Mouse (Mus musculus): Measurements from ENCODE around the gene Mgat2. TPM values are rescaled to one million over a fixed set of nuclear protein-coding genes. Genes with fewer than 3 reads are reported as not detected.
"Not testable (repeated sequence)": the region's sequence is repeated elsewhere in the genome, so short reads cannot be mapped to it uniquely, and the experiment has no call there.

The Mgat2 gene
- polyA plus RNA-seq (2015; fragmentation: Nextera tagmentation; extraction: Ambion mirVana): 63.4 and 65.2 TPM in 2 replicates

DNA sequence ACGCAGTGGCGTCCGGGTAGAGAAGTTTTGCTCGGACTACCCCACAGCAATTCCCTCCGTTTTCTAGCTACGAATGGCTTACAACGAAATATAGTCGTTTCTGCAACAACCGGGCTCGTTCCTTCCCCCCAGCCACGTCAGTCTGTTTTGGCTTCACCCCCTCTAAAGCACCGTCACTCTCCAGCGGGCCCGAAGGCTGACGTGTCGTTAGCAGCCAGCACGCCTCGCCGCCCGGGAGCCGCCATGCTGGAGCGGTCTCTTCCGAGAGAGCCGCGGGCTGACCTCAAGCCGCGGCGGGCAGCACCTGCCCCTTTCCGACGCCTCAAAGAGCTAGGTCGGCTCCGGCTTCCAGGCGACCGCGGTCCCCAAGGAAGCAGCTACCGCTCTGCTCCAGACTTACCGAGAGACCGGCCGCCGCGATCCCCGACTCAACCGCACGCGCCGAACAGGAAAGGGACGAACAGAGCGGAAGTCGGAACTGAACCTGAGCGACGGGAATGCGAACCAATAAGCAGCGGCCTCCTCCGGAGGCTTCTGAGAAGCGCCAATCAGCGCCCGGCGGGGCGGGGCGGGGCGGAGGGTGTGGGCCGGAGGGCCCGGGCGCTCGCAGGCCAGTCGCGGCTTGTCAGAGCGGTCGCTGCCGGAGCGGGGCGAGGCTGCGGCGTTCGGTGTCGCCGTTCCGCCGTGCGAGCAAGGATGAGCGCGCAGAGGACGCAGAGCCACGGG lies at the start of gene Mgat2, which contains the start of gene Rpl36al:
TSS of gene Mgat2 (plus strand) at position 575 of the 726 bp plus-strand sequence.
TSS of gene Rpl36al (minus strand) at position 501 of the 726 bp plus-strand sequence.
- Histone ChIP-seq H3K4me3 (peak within 1 kb of the TSS; percentile 89), H3K4me1 (peaks cover 17% of the 10 kb centered on the region), H3K27me3 (no peaks in the 10 kb centered on the region), H3K36me3 (peaks cover 26% of the 10 kb centered on the region), H3K27ac (peak within 1 kb of the TSS; percentile 92), H3K4me2 (peak within 1 kb of the TSS; percentile 80), H3K9me3 (no peaks in the 10 kb centered on the region), H3K9ac (peak within 1 kb of the TSS; percentile 76)
- ATAC-seq (ENCODE audit: insufficient number of reproducible peaks, low FRiP score, low TSS enrichment, low read depth): peak; percentile 99
- WGBS: under 1% methylated on average over 83 of the region's 84 CpGs

DNA sequence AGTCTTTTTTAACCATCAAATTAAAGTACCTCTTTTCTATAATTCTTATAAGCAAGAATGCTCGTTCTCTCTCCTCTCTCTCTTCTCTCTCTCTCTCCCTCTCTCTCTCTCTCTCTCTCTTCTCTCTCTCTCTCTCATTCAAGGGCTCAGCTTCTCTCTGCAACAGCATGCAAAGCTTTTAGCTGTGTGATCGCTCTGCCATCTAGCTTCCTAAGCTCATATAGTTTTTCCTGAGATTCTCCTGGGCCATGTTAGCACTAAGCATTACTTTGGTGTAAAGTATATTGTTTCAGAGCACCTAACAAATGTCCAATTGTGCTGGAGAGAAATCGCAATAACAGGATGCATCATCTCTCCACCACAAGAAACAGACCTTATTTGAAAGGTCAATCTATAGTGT lies 44.8 kb upstream of the Mgat2 start:
- Histone ChIP-seq H3K9me3 (no peaks in the 10 kb centered on the region), H3K9ac (no peak overlapping the region), H3K27ac (no peak overlapping the region), H3K4me2 (no peak overlapping the region), H3K4me3 (no peak overlapping the region), H3K27me3 (no peaks in the 10 kb centered on the region), H3K36me3 (no peaks in the 10 kb centered on the region), H3K4me1 (no peaks in the 10 kb centered on the region)
- WGBS: 90% methylated on average over 3 of the region's 3 CpGs
- no peak for ATAC-seq (ENCODE audit: insufficient number of reproducible peaks, low FRiP score, low TSS enrichment, low read depth)

DNA sequence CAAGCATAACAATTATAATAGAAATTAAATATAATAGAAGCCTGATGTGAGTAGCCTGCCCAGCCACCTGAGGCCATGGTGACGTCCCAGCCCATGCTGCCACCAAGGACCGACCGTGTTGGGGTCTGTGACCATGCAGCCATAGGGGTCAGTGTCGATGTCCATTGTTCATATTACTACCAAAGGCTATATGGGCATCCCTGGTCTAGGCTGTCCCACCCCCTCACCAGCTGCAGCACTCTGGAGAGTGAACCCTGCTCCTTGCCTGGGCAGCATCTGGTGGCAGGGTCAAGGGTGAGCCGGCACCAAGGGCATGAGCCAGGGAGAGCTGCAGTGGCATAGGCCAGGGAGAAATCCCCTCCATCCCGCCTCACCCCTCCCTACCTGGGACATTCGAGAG lies 44.1 kb upstream of the Mgat2 start:
- H3K36me3 ChIP-seq: no peaks in the 10 kb centered on the region
- H3K4me1 ChIP-seq: no peaks in the 10 kb centered on the region
- no peaks in the 10 kb centered on the region for H3K9me3 ChIP-seq
- H3K4me2 ChIP-seq: no peak overlapping the region
- no peak for ATAC-seq (ENCODE audit: insufficient number of reproducible peaks, low FRiP score, low TSS enrichment, low read depth)
- WGBS: 81% methylated on average over 7 of the region's 7 CpGs
- H3K9ac ChIP-seq: no peak overlapping the region
- no peak overlapping the region for H3K27ac ChIP-seq
- H3K27me3 ChIP-seq: no peaks in the 10 kb centered on the region
- H3K4me3 ChIP-seq: no peak overlapping the region

DNA sequence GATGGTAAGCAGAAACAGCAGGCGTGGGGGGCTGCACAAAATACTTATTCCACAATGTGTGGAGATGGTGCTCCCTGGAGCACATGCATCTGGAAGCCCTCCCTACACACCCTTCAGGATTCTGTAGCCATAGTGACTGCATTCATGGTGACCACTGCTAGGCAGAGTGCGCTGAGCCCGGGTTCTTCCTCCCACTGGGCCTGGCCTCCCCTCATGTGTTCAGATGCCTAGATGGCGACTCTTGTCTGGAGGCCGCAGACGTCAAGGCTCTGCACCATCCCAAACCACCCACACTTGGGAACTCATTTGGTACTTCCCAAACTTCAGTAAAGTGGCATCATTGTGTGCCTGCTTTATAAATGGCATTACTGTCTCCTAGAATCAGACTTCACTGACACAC lies 40.5 kb upstream of the Mgat2 start:
- Histone ChIP-seq H3K9me3 (no peaks in the 10 kb centered on the region), H3K4me3 (no peak overlapping the region), H3K36me3 (no peaks in the 10 kb centered on the region), H3K4me1 (no peaks in the 10 kb centered on the region), H3K4me2 (no peak overlapping the region), H3K27me3 (no peaks in the 10 kb centered on the region), H3K9ac (no peak overlapping the region), H3K27ac (no peak overlapping the region)
- no peak for ATAC-seq (ENCODE audit: insufficient number of reproducible peaks, low FRiP score, low TSS enrichment, low read depth)
- WGBS: 75% methylated on average over 6 of the region's 6 CpGs

DNA sequence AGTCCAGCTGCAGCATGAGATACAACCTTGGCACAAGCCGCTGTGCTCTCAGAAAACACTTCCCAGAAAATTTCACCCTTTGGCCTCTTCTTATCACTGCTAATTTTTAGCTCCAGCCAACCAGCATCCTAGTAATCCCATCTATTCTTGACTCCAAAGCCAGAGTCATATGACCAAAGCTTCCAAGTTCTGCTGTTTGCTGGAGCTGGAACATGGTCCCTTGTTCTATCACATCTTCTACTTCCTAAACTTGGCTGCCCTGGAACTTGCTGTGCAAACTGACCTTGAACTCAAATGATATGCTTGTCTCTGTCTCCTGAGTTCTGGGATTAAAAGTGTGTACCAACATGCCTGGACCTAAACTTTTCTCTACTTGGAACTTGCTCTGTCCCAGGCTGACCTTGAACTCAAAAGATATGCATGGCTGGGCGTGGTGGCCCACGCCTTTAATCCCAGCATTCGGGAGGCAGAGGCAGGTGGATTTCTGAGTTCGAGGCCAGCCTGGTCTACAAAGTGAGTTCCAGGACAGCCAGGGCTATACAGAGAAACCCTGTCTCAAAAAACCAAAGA lies 36.7 kb upstream of the Mgat2 start:
- Histone ChIP-seq H3K4me3 (no peak overlapping the region), H3K27ac (no peak overlapping the region), H3K9me3 (no peaks in the 10 kb centered on the region), H3K36me3 (no peaks in the 10 kb centered on the region), H3K4me2 (no peak overlapping the region), H3K4me1 (no peaks in the 10 kb centered on the region), H3K9ac (no peak overlapping the region), H3K27me3 (no peaks in the 10 kb centered on the region)
- no peak for ATAC-seq (ENCODE audit: insufficient number of reproducible peaks, low FRiP score, low TSS enrichment, low read depth)
- WGBS: 93% methylated on average over 5 of the region's 5 CpGs

DNA sequence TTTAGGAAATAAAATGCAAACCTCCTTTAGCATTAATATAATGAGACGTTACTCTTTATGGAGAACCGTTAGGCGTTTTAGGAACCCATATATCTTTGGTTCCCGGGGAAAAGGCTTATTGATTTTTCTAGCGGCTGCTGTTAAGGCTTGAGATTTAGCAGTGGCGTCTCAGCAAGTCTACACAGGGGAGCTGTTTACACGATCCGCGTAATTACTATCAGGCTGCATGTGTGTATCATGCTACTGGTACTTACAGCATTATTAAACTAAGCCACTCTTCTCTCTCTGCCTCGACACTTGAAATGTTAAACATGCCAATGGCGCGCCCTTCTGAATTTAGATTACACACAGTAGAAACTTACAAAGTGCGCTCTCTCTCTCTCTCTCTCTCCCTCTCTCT lies 33.9 kb upstream of the Mgat2 start:
- no peaks in the 10 kb centered on the region for H3K27me3 ChIP-seq
- H3K27ac ChIP-seq: no peak overlapping the region
- no peak overlapping the region for H3K4me3 ChIP-seq
- no peak overlapping the region for H3K9ac ChIP-seq
- no peak overlapping the region for H3K4me2 ChIP-seq
- H3K4me1 ChIP-seq: no peaks in the 10 kb centered on the region
- H3K9me3 ChIP-seq: no peaks in the 10 kb centered on the region
- 59% methylated on average over 13 of the region's 13 CpGs for WGBS
- ATAC-seq (ENCODE audit: insufficient number of reproducible peaks, low FRiP score, low TSS enrichment, low read depth): no peak
- no peaks in the 10 kb centered on the region for H3K36me3 ChIP-seq

DNA sequence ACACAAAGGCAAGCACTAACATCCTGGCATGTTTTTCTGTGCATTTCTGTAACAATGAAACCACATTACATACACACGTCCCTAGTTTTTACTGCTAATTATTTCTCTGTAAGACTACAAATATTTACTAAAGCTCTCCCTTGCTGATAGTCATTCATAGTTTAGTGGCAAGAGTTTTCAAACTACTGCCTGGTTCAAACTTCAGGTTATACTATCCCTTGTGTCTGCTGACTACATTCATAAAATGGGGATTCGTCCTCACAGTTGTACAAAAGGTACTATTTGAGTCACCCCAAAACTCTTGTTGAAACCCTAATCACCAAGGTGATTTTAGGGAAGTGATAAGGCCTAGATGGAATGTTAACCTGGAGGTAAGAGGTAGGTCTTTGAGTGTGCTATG lies 28.0 kb upstream of the Mgat2 start:
- ATAC-seq (ENCODE audit: insufficient number of reproducible peaks, low FRiP score, low TSS enrichment, low read depth): no peak
- 78% methylated on average over 2 of the region's 2 CpGs for WGBS
- no peak overlapping the region for H3K9ac ChIP-seq

DNA sequence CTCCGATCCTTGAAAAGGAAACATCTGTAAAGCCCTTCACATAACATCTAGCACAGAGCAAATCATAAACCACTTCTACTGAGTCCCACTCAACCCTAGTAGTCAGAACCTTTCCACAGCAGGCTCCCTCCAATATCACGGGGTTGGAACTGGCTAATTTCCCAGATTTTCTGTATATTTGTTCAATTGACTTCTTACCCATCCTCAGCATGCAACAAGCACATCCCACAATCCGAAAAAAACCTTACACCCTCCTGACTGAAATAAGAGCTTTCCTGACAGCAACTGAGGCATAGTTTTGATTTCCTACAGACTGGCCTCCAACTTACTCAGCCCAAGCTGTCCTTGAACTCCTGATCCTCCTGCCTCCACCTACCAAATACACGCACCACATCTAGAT lies 27.5 kb upstream of the Mgat2 start:
- peaks cover 4% of the 10 kb centered on the region for H3K4me1 ChIP-seq
- 85% methylated on average over 4 of the region's 4 CpGs for WGBS
- no peaks in the 10 kb centered on the region for H3K9me3 ChIP-seq
- H3K27ac ChIP-seq: no peak overlapping the region
- no peak overlapping the region for H3K9ac ChIP-seq
- ATAC-seq (ENCODE audit: insufficient number of reproducible peaks, low FRiP score, low TSS enrichment, low read depth): no peak
- H3K36me3 ChIP-seq: peaks cover 17% of the 10 kb centered on the region
- H3K27me3 ChIP-seq: no peaks in the 10 kb centered on the region
- no peak overlapping the region for H3K4me2 ChIP-seq
- no peak overlapping the region for H3K4me3 ChIP-seq

More for the DNA sequence above, 28.0 kb upstream of the Mgat2 start:
- H3K4me1 ChIP-seq: peaks cover 4% of the 10 kb centered on the region
- H3K9me3 ChIP-seq: no peaks in the 10 kb centered on the region
- H3K27me3 ChIP-seq: no peaks in the 10 kb centered on the region
- peaks cover 17% of the 10 kb centered on the region for H3K36me3 ChIP-seq
- no peak overlapping the region for H3K27ac ChIP-seq
- no peak overlapping the region for H3K4me2 ChIP-seq
- no peak overlapping the region for H3K4me3 ChIP-seq

DNA sequence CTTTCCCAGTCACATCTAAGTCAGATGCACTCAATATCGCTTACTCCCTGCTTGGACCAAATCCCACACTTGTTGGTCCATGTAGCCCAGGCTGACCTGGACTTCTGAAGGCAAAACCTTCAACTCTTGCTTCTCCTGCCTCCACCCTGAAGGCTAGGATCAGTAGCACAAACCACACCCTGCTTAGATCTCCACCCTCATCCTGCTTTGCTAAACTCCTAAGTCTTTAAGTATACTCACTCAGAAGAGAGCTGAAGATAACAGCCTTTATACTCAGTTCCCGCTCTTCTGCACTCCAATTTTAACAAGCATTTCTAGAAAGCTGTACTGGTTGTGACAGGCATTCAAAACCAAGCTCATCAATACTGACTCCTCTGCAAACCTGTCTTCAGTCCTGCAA lies 26.9 kb upstream of the Mgat2 start:
- Histone ChIP-seq H3K4me2 (no peak overlapping the region), H3K27ac (no peak overlapping the region)

DNA sequence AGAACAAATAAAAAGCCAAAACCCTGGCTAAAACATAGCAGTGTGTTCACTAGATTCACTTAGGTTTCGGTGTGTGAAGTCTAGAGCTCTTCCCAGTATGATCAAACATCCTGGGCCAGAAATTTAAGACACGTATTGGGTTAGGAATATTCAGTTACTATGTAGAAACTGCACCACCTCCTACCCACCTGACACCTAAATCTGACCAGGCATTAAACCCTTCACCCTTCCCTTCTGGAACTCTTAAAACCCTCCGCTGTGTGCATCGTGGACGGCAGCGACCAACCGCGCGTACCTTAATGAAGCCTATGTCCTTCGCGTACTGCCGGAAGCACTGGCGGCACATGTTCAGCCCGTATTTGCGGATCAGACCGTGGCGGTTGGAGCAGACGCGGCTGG lies 25.6 kb upstream of the Mgat2 start:
- Histone ChIP-seq H3K4me2 (peak overlapping the region; percentile 55), H3K4me3 (peak overlapping the region; percentile 66), H3K9me3 (no peaks in the 10 kb centered on the region), H3K9ac (peak overlapping the region; percentile 72), H3K27ac (peak overlapping the region; percentile 95), H3K4me1 (peaks cover 4% of the 10 kb centered on the region), H3K27me3 (no peaks in the 10 kb centered on the region), H3K36me3 (peaks cover 17% of the 10 kb centered on the region)
- 1% methylated on average over 19 of the region's 19 CpGs for WGBS
- no peak for ATAC-seq (ENCODE audit: insufficient number of reproducible peaks, low FRiP score, low TSS enrichment, low read depth)

More for the DNA sequence above, 26.9 kb upstream of the Mgat2 start:
- H3K4me1 ChIP-seq: peaks cover 4% of the 10 kb centered on the region
- 91% methylated on average over 2 of the region's 2 CpGs for WGBS
- H3K9ac ChIP-seq: no peak overlapping the region
- no peak overlapping the region for H3K4me3 ChIP-seq
- no peaks in the 10 kb centered on the region for H3K27me3 ChIP-seq
- no peak for ATAC-seq (ENCODE audit: insufficient number of reproducible peaks, low FRiP score, low TSS enrichment, low read depth)
- peaks cover 17% of the 10 kb centered on the region for H3K36me3 ChIP-seq
- H3K9me3 ChIP-seq: no peaks in the 10 kb centered on the region

DNA sequence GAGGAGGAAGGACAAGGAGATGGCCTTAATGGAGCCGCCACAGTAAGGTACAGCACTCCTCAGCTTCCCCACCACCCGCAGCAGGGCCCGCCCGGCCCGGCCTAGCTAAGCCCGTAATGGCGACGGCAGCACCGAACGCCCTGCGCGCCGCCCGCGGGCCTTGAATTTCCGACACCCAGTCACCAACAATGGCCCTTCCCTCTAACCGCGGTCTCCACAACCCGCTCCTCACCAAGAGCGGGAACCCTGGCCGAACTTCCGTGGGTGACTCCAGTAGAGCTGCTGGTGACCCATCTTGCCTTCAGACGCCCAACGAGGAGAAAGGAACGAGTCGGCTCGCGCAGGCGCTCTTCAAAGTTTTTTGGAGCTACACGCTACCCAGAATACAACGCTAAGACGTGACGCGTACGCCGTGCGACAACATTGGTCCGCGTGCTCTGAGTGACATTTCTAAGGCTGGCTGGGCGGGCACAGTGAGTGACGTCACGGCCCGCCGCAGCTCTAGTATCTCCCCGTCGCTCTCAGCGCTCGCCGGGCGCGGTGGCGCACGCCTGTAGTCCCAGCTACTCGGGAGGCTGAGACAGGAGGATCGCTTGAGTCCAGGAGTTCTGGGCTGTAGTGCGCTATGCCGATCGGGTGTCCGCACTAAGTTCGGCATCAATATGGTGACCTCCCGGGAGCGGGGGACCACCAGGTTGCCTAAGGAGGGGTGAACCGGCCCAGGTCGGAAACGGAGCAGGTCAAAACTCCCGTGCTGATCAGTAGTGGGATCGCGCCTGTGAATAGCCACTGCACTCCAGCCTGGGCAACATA lies 25.0 kb upstream of the Mgat2 start, which contains the start of gene Rps29:
TSS of gene Rps29 (minus strand) at position 422 of the 813 bp plus-strand sequence.
- H3K4me1 ChIP-seq, H3K9me3 ChIP-seq, H3K27me3 ChIP-seq: not testable (repeated sequence)
- peak within 1 kb of the TSS; percentile 55 for H3K4me2 ChIP-seq
- ATAC-seq (ENCODE audit: insufficient number of reproducible peaks, low FRiP score, low TSS enrichment, low read depth): peak; percentile 98
- H3K4me3 ChIP-seq: peak within 1 kb of the TSS; percentile 66
- H3K27ac ChIP-seq: peak within 1 kb of the TSS; percentile 95
- under 1% methylated on average over 62 of the region's 68 CpGs for WGBS
- peak within 1 kb of the TSS; percentile 72 for H3K9ac ChIP-seq
- peaks cover 17% of the 10 kb centered on the region for H3K36me3 ChIP-seq

DNA sequence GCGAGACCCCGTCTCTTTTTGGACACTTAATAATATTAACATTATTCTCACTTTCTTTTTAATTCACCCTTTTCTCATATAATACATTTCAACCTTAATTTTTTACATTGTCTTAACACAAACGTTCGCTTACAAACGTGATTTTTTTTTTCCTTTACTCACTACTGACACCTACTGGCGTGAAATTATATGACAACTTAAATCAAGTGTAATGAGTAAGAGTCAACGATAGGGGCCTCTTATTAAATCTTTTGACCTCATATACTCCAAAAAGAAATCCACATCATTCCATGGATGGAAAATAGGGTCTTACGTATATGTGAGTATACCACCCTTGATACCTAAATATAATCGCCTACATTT lies 24.4 kb upstream of the Mgat2 start:
- Histone ChIP-seq H3K9ac (no peak overlapping the region), H3K9me3 (no peaks in the 10 kb centered on the region), H3K4me2 (no peak overlapping the region), H3K36me3 (peaks cover 17% of the 10 kb centered on the region), H3K27me3 (no peaks in the 10 kb centered on the region), H3K4me3 (peak overlapping the region; percentile 66), H3K4me1 (peaks cover 4% of the 10 kb centered on the region), H3K27ac (0 out of 2 replicates have a peak overlapping the region, but pooled peaks have one; percentile 63)
- 4% methylated on average over 9 of the region's 9 CpGs for WGBS
- no peak for ATAC-seq (ENCODE audit: insufficient number of reproducible peaks, low FRiP score, low TSS enrichment, low read depth)
